Mouse (Mus musculus) ES-E14 (cell line): Measurements from ENCODE around the gene Actr3. TPM values are rescaled to one million over a fixed set of nuclear protein-coding genes. Genes with fewer than 3 reads are reported as not detected.

ENCODE experiments used
- DNase-seq: peaks from one replicate; pipeline ENCODE4 v3.0.0-alpha.2; 2013; ENCODE audit warnings: low read depth, low spot score
- H3K27ac ChIP-seq: 2 replicates; pipeline ENCODE4 v1.5.1; 2012; ENCODE audit warnings: low read depth, mild to moderate bottlenecking, low read length, moderate library complexity, mixed read lengths; ENCODE audit not compliant: poor library complexity, insufficient read depth, severe bottlenecking
- H3K36me3 ChIP-seq: 2 replicates; pipeline ENCODE4 v1.6.1; 2012; ENCODE audit warnings: mild to moderate bottlenecking, low read length, moderate library complexity, mixed read lengths; ENCODE audit not compliant: control insufficient read depth, poor library complexity, insufficient read depth, severe bottlenecking
- H3K4me1 ChIP-seq, 2 experiments: fragments of 150-350 bp in 1 of 2; sonication (generic) in 1 of 2; 2 replicates each; pipeline ENCODE4 v1.6.1; 2012; ENCODE audit warnings: low read length in 2 of 2, mild to moderate bottlenecking in 1 of 2, mixed read lengths in 1 of 2; ENCODE audit not compliant: control insufficient read depth in 2 of 2, insufficient read depth in 2 of 2, poor library complexity in 1 of 2
- H3K4me3 ChIP-seq, 2 experiments: fragments of 150-350 bp in 1 of 2; sonication (generic) in 1 of 2; 2 replicates each; pipeline ENCODE4 v1.5.1; 2012; ENCODE audit warnings: low read length in 2 of 2, low read depth in 1 of 2, mild to moderate bottlenecking in 1 of 2, mixed read lengths in 1 of 2; ENCODE audit not compliant: insufficient read depth in 1 of 2, poor library complexity in 1 of 2, severe bottlenecking in 1 of 2
- H3K9ac ChIP-seq: 2 replicates; pipeline ENCODE4 v1.6.1; 2012; ENCODE audit warnings: low read depth, mild to moderate bottlenecking, low read length, mixed read lengths; ENCODE audit not compliant: poor library complexity, insufficient read depth, severe bottlenecking
- H3K9me3 ChIP-seq: fragments of 150-350 bp; sonication (generic); 2 replicates; pipeline ENCODE4 v1.6.1; 2012; ENCODE audit warnings: low read depth, mild to moderate bottlenecking, low read length; ENCODE audit not compliant: control insufficient read depth, insufficient read depth
- CHD2 ChIP-seq: IDR thresholded peaks from 2 replicates; pipeline ENCODE4 v1.6.1; 2014; ENCODE audit warnings: mild to moderate bottlenecking, low read depth, low read length, inconsistent platforms
- HCFC1 ChIP-seq: IDR thresholded peaks from 2 replicates; pipeline ENCODE4 v1.6.1; 2012; ENCODE audit warnings: low read length, inconsistent platforms, borderline replicate concordance; ENCODE audit not compliant: insufficient read depth
- MAFK ChIP-seq: IDR thresholded peaks from 2 replicates; pipeline ENCODE4 v1.6.1; 2014; ENCODE audit warnings: mild to moderate bottlenecking, low read depth, low read length, inconsistent platforms; ENCODE audit not compliant: insufficient read depth
- ZC3H11A ChIP-seq: IDR thresholded peaks from 2 replicates; pipeline ENCODE4 v1.6.1; 2012; ENCODE audit warnings: low read depth, mild to moderate bottlenecking, inconsistent platforms, low read length, borderline replicate concordance
- ZNF384 ChIP-seq: IDR thresholded peaks from 2 replicates; pipeline ENCODE4 v1.6.1; 2012; ENCODE audit warnings: low read depth, low read length, inconsistent platforms
- in situ Hi-C, 2 experiments: fragments of 600-800 bp; cut with MboI; formaldehyde crosslinking; loops; one replicate each; pipeline ENCODE4 v1.15.1; 2025; ENCODE audit warnings: low sequenced_read_pairs in 2 of 2, inconsistent platforms in 1 of 2; ENCODE audit not compliant: unreplicated experiment in 2 of 2
- total RNA-seq: library from RNA; depleted of rRNA; stranded (reverse); fragments of 300-350 nt; gene quantifications from 2 replicates; pipeline ENCODE4 v1.2.3, GENCODE M21; 2012

The Actr3 gene
- total RNA-seq, 1 experiment: 159 TPM

- in situ Hi-C loops: no loop called here
- no peak for DNase-seq
Measured at GRCm38 (mm10) chr1:125441679-125442078, 6.2 kb upstream of the Actr3 start.

GRCm38 (mm10) chr1:125441251-125441650 is 5.7 kb upstream of the Actr3 start:
- no peak for DNase-seq
- in situ Hi-C loops: no loop called here

More at GRCm38 (mm10) chr1:125441679-125442078, 6.2 kb upstream of the Actr3 start:
- Histone ChIP-seq H3K27ac (no peak overlapping the region), H3K36me3 (no peaks in the 10 kb centered on the region), H3K4me1 (no peaks in the 10 kb centered on the region), H3K9ac (no peak overlapping the region), H3K4me3 (no peak overlapping the region), H3K9me3 (no peaks in the 10 kb centered on the region)
- TF ChIP-seq ZC3H11A (no peak), HCFC1 (no peak), CHD2 (no peak), MAFK (no peak), ZNF384 (no peak)

GRCm38 (mm10) chr1:125439556-125439955 is 4.0 kb upstream of the Actr3 start:
- Histone ChIP-seq H3K36me3 (no peaks in the 10 kb centered on the region), H3K27ac (no peak overlapping the region), H3K4me1 (no peaks in the 10 kb centered on the region), H3K9me3 (no peaks in the 10 kb centered on the region), H3K9ac (no peak overlapping the region), H3K4me3 (no peak overlapping the region)
- in situ Hi-C loops: no loop called here
- DNase-seq: no peak
- TF ChIP-seq MAFK (no peak), ZNF384 (no peak), CHD2 (no peak), ZC3H11A (no peak), HCFC1 (no peak)

More at GRCm38 (mm10) chr1:125441251-125441650, 5.7 kb upstream of the Actr3 start:
- no peaks in the 10 kb centered on the region for H3K36me3 ChIP-seq
- H3K4me3 ChIP-seq: no peak overlapping the region
- no peak overlapping the region for H3K9ac ChIP-seq
- no peaks in the 10 kb centered on the region for H3K9me3 ChIP-seq
- no peak for TF ChIP-seq MAFK
- no peak for TF ChIP-seq ZC3H11A
- no peak for TF ChIP-seq ZNF384
- no peak for TF ChIP-seq HCFC1
- no peak for TF ChIP-seq CHD2
- no peak overlapping the region for H3K27ac ChIP-seq
- H3K4me1 ChIP-seq: no peaks in the 10 kb centered on the region

GRCm38 (mm10) chr1:125438826-125439225 is 3.3 kb upstream of the Actr3 start:
- in situ Hi-C loops: no loop called here
- Histone ChIP-seq H3K9ac (no peak overlapping the region), H3K4me1 (no peaks in the 10 kb centered on the region), H3K36me3 (no peaks in the 10 kb centered on the region), H3K9me3 (no peaks in the 10 kb centered on the region), H3K27ac (no peak overlapping the region), H3K4me3 (no peak overlapping the region)
- TF ChIP-seq ZNF384: no peak
- no peak for TF ChIP-seq HCFC1
- TF ChIP-seq MAFK: no peak
- no peak for TF ChIP-seq ZC3H11A
- no peak for TF ChIP-seq CHD2
- no peak for DNase-seq

- Histone ChIP-seq H3K4me1 (peaks cover 0 to 4% of the 10 kb centered on the region in 2 experiments; a peak in 2 of 4 replicates), H3K9ac (no peak overlapping the region), H3K9me3 (no peaks in the 10 kb centered on the region), H3K4me3 (no peak overlapping the region), H3K27ac (no peak overlapping the region), H3K36me3 (no peaks in the 10 kb centered on the region)
- in situ Hi-C loops: no loop called here
- DNase-seq: no peak
- TF ChIP-seq HCFC1 (no peak), ZNF384 (no peak), MAFK (no peak), CHD2 (no peak), ZC3H11A (no peak)
Measured at GRCm38 (mm10) chr1:125437927-125438326, 2.4 kb upstream of the Actr3 start.
